Mouse (Mus musculus) thymus, adult 2 months (tissue): Measurements from ENCODE around the gene Bcas3.

Experiments used
- CTCF ChIP-seq: fragments of 200-500 bp; IDR thresholded peaks from 2 replicates; pipeline ENCODE4 v1.5.1; 2012; ENCODE audit warnings: mild to moderate bottlenecking, control low read depth, low read length, moderate library complexity, borderline replicate concordance; ENCODE audit not compliant: control insufficient read depth, poor library complexity, insufficient read depth; ENCODE audit errors: extremely low read depth
- POLR2A ChIP-seq: fragments of 200-500 bp; IDR thresholded peaks from 2 replicates; pipeline ENCODE4 v1.6.1; 2012; ENCODE audit warnings: mild to moderate bottlenecking, low read length, control low read depth, moderate library complexity; ENCODE audit not compliant: control insufficient read depth, poor library complexity, insufficient read depth; ENCODE audit errors: extremely low read depth

DNA sequence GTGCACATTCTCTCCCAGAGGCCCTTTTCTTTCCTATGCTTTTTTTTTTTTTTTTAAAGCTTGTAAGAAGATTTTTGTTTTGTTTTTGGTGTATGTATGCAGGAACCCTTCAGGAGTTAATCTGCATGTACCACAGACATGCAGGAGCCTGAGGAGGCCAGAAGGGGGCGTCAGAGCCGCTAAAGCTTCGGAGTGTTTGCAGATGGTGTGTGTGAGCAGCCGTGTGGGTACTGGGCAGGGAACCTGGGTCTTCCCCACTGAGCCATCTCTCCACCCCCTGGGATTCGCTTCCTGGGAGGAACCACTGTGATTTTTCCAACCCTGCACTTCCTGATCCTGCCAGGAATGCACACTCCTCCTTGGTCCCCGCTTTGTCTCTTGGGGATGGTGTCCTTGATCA lies 497.8 kb downstream of the Bcas3 start:
- TF ChIP-seq CTCF: no peak
- TF ChIP-seq POLR2A: no peak
